Mouse (Mus musculus) heart, adult 2 months (tissue): ENCODE results near the gene Ptpre.

Experiments
- CTCF ChIP-seq: fragments of 200-600 bp; IDR thresholded peaks from 2 replicates; pipeline ENCODE4 v1.8.1; 2022; ENCODE audit warnings: antibody characterized with exemption, mild to moderate bottlenecking, moderate library complexity
- EP300 ChIP-seq: fragments of 200-500 bp; IDR thresholded peaks from 2 replicates; pipeline ENCODE4 v1.6.1; 2011; ENCODE audit warnings: low read depth, low read length, control low read depth; ENCODE audit not compliant: insufficient read depth
- POLR2A ChIP-seq: fragments of 200-500 bp; IDR thresholded peaks from 2 replicates; pipeline ENCODE4 v1.6.1; 2011; ENCODE audit warnings: mild to moderate bottlenecking, low read depth, low read length, control low read depth; ENCODE audit not compliant: insufficient read depth

GRCm38 (mm10) chr7:135704251-135704650, 167.0 kb downstream of the Ptpre start:
- TF ChIP-seq CTCF (no peak), EP300 (no peak), POLR2A (no peak)
